Mouse (Mus musculus): ENCODE results near the gene Gm43191. TPM values are rescaled to one million over a fixed set of nuclear protein-coding genes. Genes with fewer than 3 reads are reported as not detected.

The Gm43191 gene
- polyA plus RNA-seq, 1 experiment: not detected

- Histone ChIP-seq H3K4me3 (ENCODE audit: insufficient read depth, low read length) (no peak overlapping the region), H3K27ac (ENCODE audit: insufficient read depth, low read length) (no peak overlapping the region), H3K4me1 (ENCODE audit: control insufficient read depth, insufficient read depth, low read length) (no peaks in the 10 kb centered on the region)
- TF ChIP-seq CTCF (IDR thresholded peaks at IDR 0.05; ENCODE audit: extremely low read depth, insufficient read depth, low read length): no peak
- TF ChIP-seq POLR2A (IDR thresholded peaks at IDR 0.05; ENCODE audit: extremely low read depth, insufficient read depth, low read length): no peak
These were observed 47.0 kb downstream of the Gm43191 start for GRCm38 (mm10) chr3:116634091-116634490.

DNA sequence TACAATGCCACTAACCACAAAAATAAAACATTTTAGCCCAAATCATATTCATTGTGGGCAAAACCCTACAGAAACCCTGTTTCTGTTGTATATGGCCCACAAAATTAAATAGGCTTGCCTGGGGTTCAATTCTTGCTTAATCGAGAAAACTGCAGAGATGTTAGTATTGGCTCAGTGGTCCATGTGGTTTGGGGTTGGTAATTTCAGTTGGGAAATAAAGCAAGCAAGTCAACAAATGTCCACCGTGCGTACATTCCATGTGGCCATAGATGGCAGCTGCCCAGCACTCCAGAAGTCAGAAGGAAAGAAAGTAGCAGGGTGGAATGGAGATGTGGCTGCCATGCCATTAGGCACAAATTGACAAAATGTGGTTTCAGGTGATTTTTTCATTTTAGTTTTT lies 48.1 kb downstream of the Gm43191 start:
- Histone ChIP-seq H3K27ac (ENCODE audit: insufficient read depth, low read length) (no peak overlapping the region), H3K4me1 (ENCODE audit: control insufficient read depth, insufficient read depth, low read length) (no peaks in the 10 kb centered on the region), H3K4me3 (ENCODE audit: insufficient read depth, low read length) (no peak overlapping the region)
- no peak for TF ChIP-seq POLR2A (IDR thresholded peaks at IDR 0.05; ENCODE audit: extremely low read depth, insufficient read depth, low read length)
- TF ChIP-seq CTCF (IDR thresholded peaks at IDR 0.05; ENCODE audit: extremely low read depth, insufficient read depth, low read length): no peak

DNA sequence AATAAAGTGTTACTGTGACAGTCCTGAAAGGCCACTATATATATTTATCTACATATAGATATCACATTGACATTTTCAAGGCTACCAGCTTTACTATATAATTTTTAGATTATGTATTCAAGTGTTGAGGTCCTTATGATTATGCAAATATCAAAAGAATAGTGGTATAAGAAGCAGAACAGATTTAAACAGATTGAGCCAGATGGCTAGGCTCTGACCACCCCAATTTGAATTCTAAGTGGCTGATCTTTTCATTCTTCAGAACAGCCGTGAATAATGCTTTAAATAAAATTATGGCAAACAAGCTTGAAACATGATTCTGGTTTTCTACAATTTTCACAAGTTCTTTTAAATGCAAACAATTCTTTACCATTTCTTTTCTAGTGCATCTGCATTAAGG lies 49.6 kb downstream of the Gm43191 start:
- no peak for TF ChIP-seq POLR2A (IDR thresholded peaks at IDR 0.05; ENCODE audit: extremely low read depth, insufficient read depth, low read length)
- TF ChIP-seq CTCF (IDR thresholded peaks at IDR 0.05; ENCODE audit: extremely low read depth, insufficient read depth, low read length): no peak
- Histone ChIP-seq H3K4me3 (ENCODE audit: insufficient read depth, low read length) (no peak overlapping the region), H3K4me1 (ENCODE audit: control insufficient read depth, insufficient read depth, low read length) (no peaks in the 10 kb centered on the region), H3K27ac (ENCODE audit: insufficient read depth, low read length) (no peak overlapping the region)

GRCm38 (mm10) chr3:116622641-116623040 lies 58.4 kb downstream of the Gm43191 start:
- TF ChIP-seq POLR2A (IDR thresholded peaks at IDR 0.05; ENCODE audit: extremely low read depth, insufficient read depth, low read length) (no peak), CTCF (IDR thresholded peaks at IDR 0.05; ENCODE audit: extremely low read depth, insufficient read depth, low read length) (no peak)
- Histone ChIP-seq H3K27ac (ENCODE audit: insufficient read depth, low read length) (no peak overlapping the region), H3K4me3 (ENCODE audit: insufficient read depth, low read length) (no peak overlapping the region)

DNA sequence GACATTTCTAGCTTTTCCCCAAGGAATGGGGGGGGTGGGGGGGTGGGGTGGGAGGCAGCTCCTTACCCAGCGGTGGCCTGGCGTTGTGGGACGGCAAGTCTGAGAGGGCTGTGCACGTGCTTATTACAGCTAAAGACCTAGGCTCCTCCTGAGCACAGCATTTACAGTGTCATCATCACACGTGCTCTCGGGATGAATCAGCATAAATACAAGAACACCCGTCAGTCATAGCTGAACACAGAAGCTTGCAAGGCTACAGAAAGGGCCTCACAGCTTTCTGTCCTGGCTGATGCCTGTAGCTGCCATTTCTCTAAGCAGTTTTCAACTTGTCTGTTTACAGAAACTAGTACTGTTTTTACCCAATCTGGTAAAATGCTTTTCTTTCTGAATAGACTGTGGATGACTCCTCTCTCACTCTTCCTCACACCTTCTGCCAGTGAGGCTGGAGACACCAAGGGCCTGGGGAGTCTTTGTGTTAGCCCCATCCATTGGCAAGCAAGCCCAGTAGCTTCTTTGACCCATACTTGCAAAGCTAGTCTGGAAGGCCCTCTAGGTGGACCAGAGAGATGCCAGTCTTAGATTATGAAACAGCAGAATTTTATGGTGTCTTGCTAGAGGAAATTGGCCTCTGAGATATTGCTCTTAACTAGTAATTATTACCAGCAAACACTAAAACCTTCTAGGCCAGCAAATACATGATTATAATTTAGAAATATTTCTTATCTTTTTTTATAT lies 60.3 kb downstream of the Gm43191 start:
- Histone ChIP-seq H3K27ac (ENCODE audit: insufficient read depth, low read length) (no peak overlapping the region), H3K4me1 (ENCODE audit: control insufficient read depth, insufficient read depth, low read length) (no peaks in the 10 kb centered on the region), H3K4me3 (ENCODE audit: insufficient read depth, low read length) (no peak overlapping the region)
- no peak for TF ChIP-seq CTCF (IDR thresholded peaks at IDR 0.05; ENCODE audit: extremely low read depth, insufficient read depth, low read length)

More at GRCm38 (mm10) chr3:116622641-116623040, 58.4 kb downstream of the Gm43191 start:
- H3K4me1 ChIP-seq (ENCODE audit: control insufficient read depth, insufficient read depth, low read length): no peaks in the 10 kb centered on the region

DNA sequence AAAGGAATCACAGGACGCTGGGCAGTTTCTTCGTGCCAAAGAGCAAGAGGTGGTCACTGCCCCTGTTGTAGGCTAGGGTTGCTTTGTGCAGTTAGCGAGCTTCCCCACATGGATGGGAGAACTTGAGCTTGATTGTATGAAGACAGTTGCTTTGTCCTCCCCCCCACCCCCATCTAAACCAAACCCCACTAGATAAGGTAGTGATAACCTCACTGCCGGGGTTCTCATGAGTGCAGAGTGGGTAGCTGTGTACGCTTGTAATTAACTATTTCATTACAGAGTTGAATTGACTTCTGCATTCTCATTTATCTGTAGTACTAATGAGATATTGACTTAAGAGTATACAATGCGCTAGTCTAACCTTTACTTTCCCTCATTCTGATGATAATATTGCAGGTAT lies 62.2 kb downstream of the Gm43191 start:
- TF ChIP-seq CTCF (IDR thresholded peaks at IDR 0.05; ENCODE audit: extremely low read depth, insufficient read depth, low read length) (no peak), POLR2A (IDR thresholded peaks at IDR 0.05; ENCODE audit: extremely low read depth, insufficient read depth, low read length) (no peak)
- H3K27ac ChIP-seq (ENCODE audit: insufficient read depth, low read length): peak overlapping the region; percentile 59; the same call in 1 of the 2 replicates
- no peak overlapping the region for H3K4me3 ChIP-seq (ENCODE audit: insufficient read depth, low read length)
- no peaks in the 10 kb centered on the region for H3K4me1 ChIP-seq (ENCODE audit: control insufficient read depth, insufficient read depth, low read length)

DNA sequence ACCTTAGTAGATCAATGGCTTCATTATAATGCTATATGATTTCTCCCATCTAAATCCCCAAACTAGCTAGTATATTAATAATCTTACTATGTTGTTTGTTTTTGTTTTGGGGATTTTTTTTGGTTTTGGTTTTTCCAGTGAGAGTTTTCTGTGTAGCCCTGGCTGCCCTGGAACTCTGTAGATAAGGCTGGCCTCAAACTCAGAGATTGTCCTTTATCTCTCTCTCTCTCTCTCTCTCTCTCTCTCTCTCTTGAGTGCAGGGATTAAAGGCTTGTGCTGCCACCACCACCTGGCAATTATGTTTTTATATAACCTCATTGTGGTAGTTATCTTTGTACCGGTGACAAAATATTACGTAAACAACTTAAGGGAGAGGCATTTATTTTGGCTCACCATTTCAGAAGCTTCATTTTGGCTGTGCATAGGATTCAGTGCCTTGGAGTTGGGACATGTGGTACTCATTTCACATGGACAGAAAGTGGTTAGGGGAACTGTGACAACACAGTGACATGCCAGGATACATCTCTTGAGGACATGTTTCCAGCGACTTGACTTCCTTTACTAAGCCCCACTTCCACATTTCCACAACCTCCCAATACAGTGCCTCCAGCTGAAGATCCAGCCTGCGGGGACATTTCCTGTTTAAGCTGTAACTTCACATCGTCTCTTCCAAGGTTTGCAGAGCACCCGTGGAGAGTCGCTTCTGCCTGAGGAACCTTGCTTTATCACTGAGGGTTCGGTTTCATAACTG lies 65.6 kb downstream of the Gm43191 start:
- no peak for TF ChIP-seq POLR2A (IDR thresholded peaks at IDR 0.05; ENCODE audit: extremely low read depth, insufficient read depth, low read length)
- no peak for TF ChIP-seq CTCF (IDR thresholded peaks at IDR 0.05; ENCODE audit: extremely low read depth, insufficient read depth, low read length)
- no peaks in the 10 kb centered on the region for H3K4me1 ChIP-seq (ENCODE audit: control insufficient read depth, insufficient read depth, low read length)
- peak overlapping the region; percentile 71 for H3K27ac ChIP-seq (ENCODE audit: insufficient read depth, low read length)
- H3K4me3 ChIP-seq (ENCODE audit: insufficient read depth, low read length): no peak overlapping the region

DNA sequence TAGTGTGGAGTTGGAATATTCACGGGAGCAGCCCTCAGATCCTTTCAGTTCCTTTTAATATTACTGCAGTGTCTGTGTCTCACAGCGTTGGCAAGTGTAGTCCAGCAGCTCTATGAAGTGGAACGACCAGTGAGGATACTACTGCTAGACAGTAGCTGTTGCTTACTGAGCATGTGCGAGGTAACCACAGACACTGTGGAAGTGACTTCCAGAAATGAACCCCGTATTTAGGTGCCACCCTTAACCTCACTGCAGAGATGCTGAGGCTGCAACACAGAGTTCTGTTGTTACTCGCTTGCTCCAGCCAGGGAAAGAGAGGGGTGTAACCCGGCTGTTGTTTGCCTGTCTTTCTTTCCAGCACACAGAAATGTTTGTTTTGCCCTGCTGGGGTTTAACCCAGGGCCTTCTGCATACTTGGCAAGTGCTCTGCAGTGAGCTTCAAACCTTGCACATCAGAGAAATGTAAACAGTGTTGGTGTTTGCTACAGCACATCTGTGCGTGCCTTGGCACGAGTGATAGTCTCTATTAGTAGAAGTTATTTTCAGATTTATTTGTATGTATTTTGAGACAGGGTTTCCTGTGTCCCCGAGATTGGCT lies 66.7 kb downstream of the Gm43191 start, which contains the start of gene Trmt13:
Trmt13 (minus strand) TSS at position 293 of the 598 bp plus-strand sequence.
- Histone ChIP-seq H3K4me3 (ENCODE audit: insufficient read depth, low read length) (peak within 1 kb of the TSS; percentile 16; the same call in 1 of the 2 replicates), H3K27ac (ENCODE audit: insufficient read depth, low read length) (peak within 1 kb of the TSS; percentile 86)
- TF ChIP-seq CTCF (IDR thresholded peaks at IDR 0.05; ENCODE audit: extremely low read depth, insufficient read depth, low read length): no peak
- TF ChIP-seq POLR2A (IDR thresholded peaks at IDR 0.05; ENCODE audit: extremely low read depth, insufficient read depth, low read length): no peak

DNA sequence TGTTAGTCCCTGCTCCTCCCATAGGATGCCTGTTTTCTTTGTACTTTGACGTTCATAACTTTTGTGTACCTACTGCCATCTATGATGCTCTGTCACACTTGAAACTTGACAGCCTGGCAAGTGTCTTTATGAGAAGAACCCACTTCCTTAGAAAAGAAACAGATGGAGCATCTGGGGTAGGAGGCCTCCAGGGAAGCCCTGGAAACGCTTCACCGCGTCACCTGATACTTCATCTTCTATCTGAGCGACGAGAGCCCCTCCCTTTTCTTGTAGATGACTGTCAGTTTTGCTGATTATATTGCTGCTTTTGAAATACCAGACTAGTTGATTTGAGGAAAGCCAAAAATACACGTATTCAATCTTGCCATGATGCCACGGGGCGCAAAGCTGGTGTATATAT lies 76.5 kb downstream of the Gm43191 start:
- H3K4me3 ChIP-seq (ENCODE audit: insufficient read depth, low read length): no peak overlapping the region
- H3K4me1 ChIP-seq (ENCODE audit: control insufficient read depth, insufficient read depth, low read length): no peaks in the 10 kb centered on the region; the same call in 1 of the 2 replicates
- TF ChIP-seq POLR2A (IDR thresholded peaks at IDR 0.05; ENCODE audit: extremely low read depth, insufficient read depth, low read length) (no peak), CTCF (IDR thresholded peaks at IDR 0.05; ENCODE audit: extremely low read depth, insufficient read depth, low read length) (no peak)
- no peak overlapping the region for H3K27ac ChIP-seq (ENCODE audit: insufficient read depth, low read length)

More for the DNA sequence above, 66.7 kb downstream of the Gm43191 start, which contains the start of gene Trmt13:
- no peaks in the 10 kb centered on the region for H3K4me1 ChIP-seq (ENCODE audit: control insufficient read depth, insufficient read depth, low read length)

All from cortical plate, adult 2 months (tissue).